In the genomic region with DNA sequence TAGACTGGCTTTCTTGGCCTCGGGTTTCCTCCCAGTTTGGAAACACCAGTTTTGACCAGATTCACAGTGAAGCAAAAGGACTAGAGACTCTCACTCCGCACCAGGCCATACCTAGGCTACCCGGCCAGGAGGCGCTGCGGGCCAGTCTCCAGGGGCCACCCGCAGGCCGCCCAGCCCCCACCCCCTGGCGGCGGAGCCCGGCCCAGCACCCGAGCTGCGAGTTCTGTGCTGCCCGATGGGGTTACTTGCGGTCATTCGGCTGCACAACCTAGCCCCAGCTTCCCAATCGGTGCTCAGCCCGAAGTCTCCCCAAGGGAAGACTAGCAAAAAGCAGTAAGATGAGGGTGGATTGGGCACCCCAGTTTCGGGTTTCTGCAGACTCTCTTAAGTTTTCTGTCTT, we compare ENCODE assay signal across 8 mouse cellular contexts. TPM values are rescaled to one million over a fixed set of nuclear protein-coding genes. Genes with fewer than 3 reads are reported as not detected.
DNase-seq lines count a peak whose midpoint lies in the region; ATAC-seq lines count a peak whose summit lies in the region.

No protein-coding gene starts in this region.

- H3K4me1 ChIP-seq in brown adipose tissue, adult 24 weeks (ENCODE audit: control insufficient read depth, insufficient read depth, insufficient read length, low read length), result peaks cover 13% of the 10 kb centered on the region
- H3K4me1 ChIP-seq in heart, embryonic 14.5 days (ENCODE audit: control insufficient read depth in 2 of 2, insufficient read depth in 2 of 2, low read length in 2 of 2), result peaks cover 11 to 16% of the 10 kb centered on the region in 2 experiments
- H3K4me1 ChIP-seq in liver, embryonic 13.5 days (replicated peaks), result peaks cover 20% of the 10 kb centered on the region
- H3K4me1 ChIP-seq in stomach, embryonic 14.5 days (ENCODE audit: control insufficient read depth, insufficient read depth, low read length), result no peaks in the 10 kb centered on the region

- no peaks in the 10 kb centered on the region for H3K27me3 ChIP-seq in heart, embryonic 14.5 days (ENCODE audit: control insufficient read depth, insufficient read depth, low read length)
- peaks cover 17% of the 10 kb centered on the region for H3K27me3 ChIP-seq in liver, embryonic 13.5 days
- no peaks in the 10 kb centered on the region for H3K27me3 ChIP-seq in stomach, embryonic 14.5 days (ENCODE audit: control insufficient read depth, insufficient read depth, low read length)

- under 1% methylated on average over 18 of the region's 18 CpGs for WGBS in heart, embryonic 14.5 days
- under 1% methylated on average over 18 of the region's 18 CpGs for WGBS in liver, embryonic 13.5 days (ENCODE audit: insufficient replicate concordance)
- 5% methylated on average over 18 of the region's 18 CpGs for WGBS in stomach, embryonic 14.5 days

- peak; percentile 66; the same call in 1 of the 2 replicates for ATAC-seq in heart, embryonic 14.5 days (ENCODE audit: insufficient number of reproducible peaks, insufficient read depth, low FRiP score, low read depth)
- peak; percentile 73 for ATAC-seq in liver, embryonic 13.5 days (ENCODE audit: low read depth)
- ATAC-seq in stomach, embryonic 14.5 days (ENCODE audit: insufficient number of reproducible peaks, insufficient read depth, low FRiP score, low read depth), result peak; percentile 72

- peak overlapping the region; percentile 97 for H3K4me2 ChIP-seq in heart, embryonic 14.5 days (ENCODE audit: low read length)
- H3K4me2 ChIP-seq in liver, embryonic 13.5 days, result peak overlapping the region; percentile 78
- H3K4me2 ChIP-seq in stomach, embryonic 14.5 days (replicated peaks; ENCODE audit: low read depth, low read length), result peak overlapping the region; percentile 94

- H3K4me3 ChIP-seq in brown adipose tissue, adult 24 weeks (ENCODE audit: insufficient read depth, low read depth, low read length), result peak overlapping the region; percentile 96
- H3K4me3 ChIP-seq in heart, embryonic 14.5 days (ENCODE audit: control insufficient read depth in 1 of 2, insufficient read depth in 1 of 2, low read depth in 1 of 2, low read length in 2 of 2), result peak overlapping the region; percentile 54 to 67
- H3K4me3 ChIP-seq in liver, embryonic 13.5 days (replicated peaks), result peak overlapping the region; percentile 63
- H3K4me3 ChIP-seq in stomach, embryonic 14.5 days (ENCODE audit: low read depth, low read length), result peak overlapping the region; percentile 64

- H3K9me3 ChIP-seq in heart, embryonic 14.5 days (ENCODE audit: control insufficient read depth, low read length), result no peaks in the 10 kb centered on the region
- no peaks in the 10 kb centered on the region for H3K9me3 ChIP-seq in liver, embryonic 13.5 days (replicated peaks)
- no peaks in the 10 kb centered on the region for H3K9me3 ChIP-seq in stomach, embryonic 14.5 days (ENCODE audit: control insufficient read depth, low read depth, low read length)

- H3K36me3 ChIP-seq in heart, embryonic 14.5 days (ENCODE audit: control insufficient read depth, insufficient read depth, low read length), result no peaks in the 10 kb centered on the region
- no peaks in the 10 kb centered on the region for H3K36me3 ChIP-seq in liver, embryonic 13.5 days
- no peaks in the 10 kb centered on the region for H3K36me3 ChIP-seq in stomach, embryonic 14.5 days (ENCODE audit: control insufficient read depth, insufficient read depth, low read length)

- DNase-seq in CD4-positive, CD25-positive, alpha-beta regulatory T cell, adult 2 months (ENCODE audit: low read depth, low spot score), result peak; percentile 88
- peak; percentile 46 for DNase-seq in fibroblast of lung, adult 2 months (ENCODE audit: low read depth)
- peak; percentile 92 for DNase-seq in kidney, postnatal 14 days
- peak; percentile 54 for DNase-seq in liver, embryonic 13.5 days
- peak; percentile 89 to 93 for DNase-seq in natural killer cell, adult 2 months (ENCODE audit: low spot score in 2 of 2)

- peak overlapping the region; percentile 71 for H3K27ac ChIP-seq in brown adipose tissue, adult 24 weeks (replicated peaks; ENCODE audit: low read depth, low read length)
- peak overlapping the region; percentile 54 to 63; a peak in 1 of 4 replicates for H3K27ac ChIP-seq in heart, embryonic 14.5 days (replicated peaks in 1 of 2; ENCODE audit: control insufficient read depth in 1 of 2, insufficient read depth in 1 of 2, low read depth in 2 of 2, low read length in 2 of 2)
- H3K27ac ChIP-seq in liver, embryonic 13.5 days, result no peak overlapping the region
- H3K27ac ChIP-seq in stomach, embryonic 14.5 days (ENCODE audit: low read length), result no peak overlapping the region

- H3K9ac ChIP-seq in heart, embryonic 14.5 days (ENCODE audit: low read length), result peak overlapping the region; percentile 80
- H3K9ac ChIP-seq in liver, embryonic 13.5 days, result peak overlapping the region; percentile 63
- H3K9ac ChIP-seq in stomach, embryonic 14.5 days (replicated peaks; ENCODE audit: low read depth, low read length), result peak overlapping the region; percentile 48

RNA-seq across cellular contexts. Expression of gene Abca1, which starts 1.1 kb away (rescaled TPM):
- polyA plus RNA-seq in brown adipose tissue, adult 24 weeks (2012; ENCODE audit: insufficient read depth, insufficient read length, missing spikeins), result 21.5 and 22.3 TPM in 2 replicates
- 7.8 and 8.1 TPM in 2 replicates for polyA plus RNA-seq in heart, embryonic 14.5 days (2014; fragmentation: Nextera tagmentation; extraction: Ambion mirVana)
- polyA plus RNA-seq in liver, embryonic 13.5 days (2015; fragmentation: Nextera tagmentation; extraction: Ambion mirVana), result 6.5 and 8.4 TPM in 2 replicates
- 6.8 and 7.7 TPM in 2 replicates for polyA plus RNA-seq in stomach, embryonic 14.5 days (2014; fragmentation: Nextera tagmentation; extraction: Ambion mirVana)

Comparison
In these comparisons a context has a peak if more than half of its experiments do, and no peak if none do; other contexts are left out.
1. H3K27ac ChIP-seq: peak in brown adipose tissue, adult 24 weeks (single experiment) and heart, embryonic 14.5 days (2 of 2); none in liver, embryonic 13.5 days (single experiment) and stomach, embryonic 14.5 days (single experiment).
2. Peak in every context shown above with its lines, with median percentiles within 50 percentile points of each other: DNase-seq, H3K4me3 ChIP-seq, ATAC-seq, H3K4me2 ChIP-seq and H3K9ac ChIP-seq.